Mouse (Mus musculus) thymus, adult 18-20 months (tissue): ENCODE results near the gene Rbbp5.

ENCODE experiments used
- DNase-seq, 2 experiments: peaks; one replicate each; pipeline ENCODE4 v3.0.0; 2022; ENCODE audit warnings: mixed read lengths in 2 of 2

Gene Rbbp5

DNA sequence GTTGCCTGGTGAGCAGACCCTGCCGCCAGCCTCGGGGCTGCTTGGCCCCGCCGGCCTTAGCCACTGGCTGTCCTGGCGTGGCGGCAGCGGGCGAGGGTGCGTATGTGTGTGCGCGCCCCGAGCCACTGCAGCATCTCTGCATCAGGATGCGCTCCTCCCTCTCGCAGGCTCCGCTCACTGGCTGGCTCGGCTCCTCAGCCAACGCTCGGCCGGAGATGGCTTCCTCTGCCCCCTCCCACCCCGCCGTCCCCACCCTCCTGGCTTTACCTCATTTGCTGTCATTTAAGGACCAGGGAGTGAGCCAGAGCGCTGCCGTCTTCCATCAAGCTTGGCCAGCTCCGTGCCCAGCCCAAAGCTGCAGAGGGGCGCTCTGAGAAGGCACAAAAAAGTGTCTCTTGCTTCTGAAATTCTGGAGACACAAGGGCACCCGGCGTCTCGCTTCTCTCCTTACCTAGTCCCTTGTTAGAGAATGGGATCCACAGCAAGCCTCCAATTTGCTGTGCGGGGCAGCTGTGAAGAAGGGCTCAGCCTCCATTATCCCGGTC lies 65.7 kb downstream of the Rbbp5 start, which contains the start of gene Cntn2:
TSS of gene Cntn2 (minus strand) at position 495 of the 545 bp plus-strand sequence.
- no peak for DNase-seq

DNA sequence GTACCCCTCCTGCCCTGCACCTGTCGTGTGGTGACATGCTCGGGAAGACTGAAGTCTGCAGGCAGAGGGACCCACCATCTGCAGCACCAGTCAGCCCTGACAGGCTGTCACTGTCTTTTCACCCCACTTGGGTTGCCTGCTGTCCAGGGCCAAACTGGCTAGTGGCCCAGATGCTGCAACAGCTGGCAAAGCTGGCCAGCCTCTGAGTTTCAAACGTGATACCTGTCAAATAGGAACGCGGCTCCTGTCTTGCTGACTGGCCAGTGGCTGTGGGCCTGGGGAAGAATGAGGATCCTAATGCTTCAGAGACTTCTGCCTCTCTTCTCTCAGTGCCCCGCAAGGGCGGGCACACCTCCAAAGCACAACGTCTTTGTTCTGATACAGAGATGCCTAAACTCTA lies 66.6 kb downstream of the Rbbp5 start:
- no peak for DNase-seq
